Mouse (Mus musculus) ES-CJ7 (cell line): ENCODE results near the gene Gm21885.
"Not testable (repeated sequence)": the region's sequence is repeated elsewhere in the genome, so short reads cannot be mapped to it uniquely, and the experiment has no call there.

Experiments used
- DNase-seq: peaks from one replicate; pipeline ENCODE4 v3.0.0; 2011; ENCODE audit warnings: low read depth, low spot score

Gm21885 gene

DNA sequence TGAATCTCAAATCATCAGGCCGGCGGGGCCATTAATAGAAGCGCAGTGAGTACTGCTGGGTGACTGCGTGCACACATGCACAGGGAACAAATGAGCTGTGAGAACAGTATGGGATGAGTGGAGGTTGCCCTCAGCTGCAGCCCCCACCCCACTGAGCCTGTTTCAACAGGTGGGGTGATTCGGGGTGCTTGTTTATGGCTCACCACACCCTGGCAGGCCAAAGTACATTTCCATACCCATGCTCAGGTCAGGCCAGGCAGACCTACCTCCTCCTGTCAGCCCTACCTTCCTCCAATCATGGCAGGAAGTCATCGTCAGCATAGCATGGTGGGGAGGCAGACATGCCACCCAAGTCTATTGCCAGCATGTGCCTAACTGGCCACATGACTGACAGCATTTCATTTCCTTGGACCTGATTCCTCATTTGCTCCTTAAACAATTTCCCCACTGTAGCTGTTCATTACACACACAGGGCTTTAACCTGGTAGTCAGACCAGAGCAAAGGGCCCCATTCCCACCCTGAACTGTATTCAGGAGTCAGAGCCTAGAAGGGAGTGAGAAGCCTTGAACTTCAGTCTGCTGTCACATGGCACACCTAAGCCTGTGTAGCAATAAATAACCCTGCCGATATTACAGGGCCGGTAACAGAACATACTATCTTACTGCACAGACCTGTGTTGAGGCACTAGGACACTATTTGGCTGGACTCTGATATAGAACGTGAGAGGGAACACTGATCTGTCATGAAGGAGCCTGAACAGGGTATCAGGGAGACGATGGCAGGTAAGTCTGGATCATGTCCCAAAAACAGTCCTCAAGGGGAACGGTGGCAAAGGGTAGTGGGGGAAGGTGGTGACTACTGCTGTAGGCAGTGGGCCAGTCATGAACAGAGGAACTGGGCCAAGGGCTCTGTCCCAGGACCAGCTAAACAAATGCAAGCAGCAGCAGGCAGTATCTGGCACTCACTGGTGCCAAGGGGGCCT, at the start of gene Gm21885:
TSS of gene Gm21885 (plus strand) at position 675 of the 983 bp plus-strand sequence.
- no peak for DNase-seq

- DNase-seq: no peak
Observed at GRCm38 (mm10) chr11:94233405-94233804, 48.3 kb upstream of the Gm21885 start.

- DNase-seq: no peak
Observed at GRCm38 (mm10) chr11:94234380-94234779, 47.3 kb upstream of the Gm21885 start.

DNA sequence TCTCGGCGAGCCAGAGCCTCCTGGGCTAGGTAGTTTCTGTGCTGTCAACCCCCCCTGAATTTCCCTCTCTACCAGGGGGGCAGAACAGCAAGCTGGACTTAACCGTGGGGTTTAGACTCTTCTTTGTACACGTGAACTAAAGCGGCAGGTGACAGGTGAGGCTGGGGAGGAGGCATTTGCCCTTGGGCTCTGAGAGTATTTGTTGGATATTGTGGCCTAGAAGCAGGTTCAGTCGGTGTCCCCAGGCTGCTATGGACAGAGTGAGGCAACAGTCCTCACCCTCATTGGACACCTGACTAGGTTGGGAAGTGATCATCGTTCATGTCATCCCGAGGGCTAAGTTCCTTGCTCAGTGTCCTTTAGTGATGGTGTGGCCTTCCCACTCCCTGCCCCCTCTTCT, 46.8 kb upstream of the Gm21885 start:
- no peak for DNase-seq

DNA sequence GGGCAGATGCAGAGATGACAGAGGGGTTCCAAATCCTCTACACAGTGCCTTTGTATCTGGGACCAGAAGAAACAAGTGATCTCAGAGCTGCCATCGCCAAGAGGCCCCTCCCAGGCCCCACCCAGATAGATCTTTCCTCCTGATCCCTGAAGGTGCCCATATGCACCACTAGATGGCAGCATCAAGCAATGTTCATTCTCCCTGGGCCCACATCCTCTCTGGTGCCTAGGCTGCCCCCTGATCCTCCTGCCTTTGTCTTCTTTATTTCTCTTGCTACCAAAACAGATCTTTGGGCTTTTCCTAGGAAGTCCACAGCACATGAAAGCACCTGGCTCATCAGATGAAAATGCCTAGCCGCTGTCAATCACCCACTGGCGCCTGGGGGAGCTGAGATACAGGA, 45.6 kb upstream of the Gm21885 start:
- peak; percentile 86 for DNase-seq

- DNase-seq: no peak
Observed at GRCm38 (mm10) chr11:94238786-94239185, 42.9 kb upstream of the Gm21885 start.

GRCm38 (mm10) chr11:94239706-94240105, 42.0 kb upstream of the Gm21885 start:
- DNase-seq: no peak

DNA sequence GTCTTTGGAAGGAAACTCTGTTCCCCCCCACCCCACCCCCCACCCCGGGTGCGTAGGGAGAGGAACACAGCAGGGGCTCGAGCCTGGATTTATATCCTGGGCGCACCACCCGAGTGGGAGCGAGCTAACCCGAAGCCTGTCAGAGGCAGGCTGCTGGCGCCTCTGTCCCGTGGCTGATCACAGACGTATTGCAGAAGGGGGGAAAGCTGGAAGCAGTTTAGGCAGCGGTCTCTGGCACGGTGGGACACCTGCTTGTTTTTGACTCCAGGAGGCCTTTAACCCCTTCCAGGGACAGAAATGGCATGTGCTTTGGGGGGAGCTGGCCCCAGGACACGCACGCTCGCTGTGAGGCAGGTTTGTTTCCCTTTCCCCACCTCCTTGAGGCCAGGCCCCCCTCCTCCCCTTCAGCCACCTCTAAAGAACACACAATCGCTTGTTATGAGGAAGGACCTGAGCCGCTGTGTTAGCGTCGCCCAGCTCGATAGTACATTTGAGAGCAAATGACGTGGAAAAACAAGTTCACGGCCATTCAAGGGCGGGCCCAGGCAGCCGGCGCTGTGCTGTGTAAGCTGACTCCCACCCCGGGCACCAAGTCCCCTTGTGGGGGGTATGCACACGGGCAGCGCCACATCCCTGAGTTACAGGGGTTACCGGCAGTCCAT, 38.8 kb upstream of the Gm21885 start:
- peak; percentile 23 for DNase-seq

DNA sequence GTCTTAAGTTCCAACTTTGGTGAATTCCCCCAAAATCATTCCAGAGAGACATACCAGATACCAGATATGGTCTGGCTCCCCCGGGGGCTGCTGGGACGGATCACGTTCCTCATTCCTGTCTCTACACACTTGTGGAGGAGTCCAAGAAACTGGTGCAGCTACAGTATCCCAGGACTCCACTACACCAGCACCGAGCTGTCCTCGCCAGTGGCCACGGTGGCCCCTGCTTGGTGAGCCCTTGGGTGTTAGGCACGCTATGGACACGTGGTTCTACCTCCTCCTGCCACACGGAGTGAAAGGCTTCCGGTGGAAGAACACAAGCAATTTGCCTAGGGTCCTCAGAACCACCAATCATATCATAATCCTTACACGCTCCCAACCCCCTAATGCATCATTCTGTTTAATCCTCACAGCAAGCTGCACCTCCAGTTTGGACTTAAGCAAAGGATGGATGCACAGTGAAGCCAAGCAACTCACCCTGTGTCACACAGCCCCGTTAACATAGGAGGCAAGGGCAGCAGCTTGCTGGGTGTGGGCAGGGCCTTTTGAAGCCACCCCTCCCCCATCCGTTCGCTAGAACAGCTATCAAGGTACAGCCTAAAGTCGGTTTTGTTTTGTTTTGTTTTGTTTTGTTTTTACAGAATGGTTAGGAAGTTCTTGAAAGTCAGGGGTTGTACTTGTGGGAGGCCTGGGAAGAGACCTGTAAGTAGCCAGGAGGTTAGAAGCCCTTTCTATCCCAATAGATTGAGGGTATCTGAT, 38.1 kb upstream of the Gm21885 start:
- DNase-seq: peak; percentile 38

DNA sequence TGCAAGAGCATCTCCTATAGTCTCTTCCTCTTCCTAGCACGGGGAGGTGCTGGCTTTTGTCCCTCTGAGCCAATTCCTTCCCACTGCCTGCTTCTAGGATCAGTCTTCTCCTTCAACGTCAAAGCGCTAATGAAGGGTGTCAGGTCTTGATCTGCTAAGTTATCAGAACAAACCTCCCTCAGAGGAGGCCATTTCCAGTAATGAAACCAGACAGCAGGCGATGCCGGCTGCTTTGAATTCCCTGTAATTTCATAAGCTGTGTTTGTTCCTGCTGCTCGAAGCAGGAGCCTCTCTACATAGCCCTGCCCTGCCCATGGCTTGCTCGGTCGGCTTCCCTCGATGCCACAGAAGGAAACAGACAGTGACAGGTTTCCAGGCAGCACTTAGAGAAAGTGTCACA, 37.3 kb upstream of the Gm21885 start:
- DNase-seq: no peak

- no peak for DNase-seq
Observed at GRCm38 (mm10) chr11:94245955-94246788, 35.5 kb upstream of the Gm21885 start, which contains the start of gene Wfikkn2. TSS of gene Wfikkn2 (minus strand) at chr11:94246005.

- no peak for DNase-seq
Observed at GRCm38 (mm10) chr11:94246789-94247061, 34.9 kb upstream of the Gm21885 start.

- no peak for DNase-seq
Observed at GRCm38 (mm10) chr11:94253156-94253555, 28.5 kb upstream of the Gm21885 start.

DNA sequence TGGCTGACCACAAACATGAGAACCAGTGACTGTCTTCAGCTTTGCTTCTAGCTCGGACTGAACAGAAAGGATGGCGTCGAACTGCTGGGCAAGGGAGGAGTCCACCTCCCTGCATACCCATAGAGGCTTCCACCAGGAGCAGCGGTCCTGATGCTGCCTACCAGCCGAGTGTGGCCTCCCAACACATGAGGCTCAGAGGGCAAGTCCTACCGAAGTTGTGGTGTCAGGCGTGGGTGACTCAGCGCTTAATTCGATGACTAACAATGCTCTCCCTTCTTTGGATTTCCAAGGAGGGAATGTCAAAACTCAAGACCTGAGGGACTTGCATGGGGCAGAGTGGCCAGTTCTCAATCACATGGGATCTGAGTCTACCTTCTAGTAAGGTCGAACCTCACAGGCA, 28.0 kb upstream of the Gm21885 start:
- DNase-seq: no peak

- no peak for DNase-seq
Observed at GRCm38 (mm10) chr11:94255733-94256132, 25.9 kb upstream of the Gm21885 start.

DNA sequence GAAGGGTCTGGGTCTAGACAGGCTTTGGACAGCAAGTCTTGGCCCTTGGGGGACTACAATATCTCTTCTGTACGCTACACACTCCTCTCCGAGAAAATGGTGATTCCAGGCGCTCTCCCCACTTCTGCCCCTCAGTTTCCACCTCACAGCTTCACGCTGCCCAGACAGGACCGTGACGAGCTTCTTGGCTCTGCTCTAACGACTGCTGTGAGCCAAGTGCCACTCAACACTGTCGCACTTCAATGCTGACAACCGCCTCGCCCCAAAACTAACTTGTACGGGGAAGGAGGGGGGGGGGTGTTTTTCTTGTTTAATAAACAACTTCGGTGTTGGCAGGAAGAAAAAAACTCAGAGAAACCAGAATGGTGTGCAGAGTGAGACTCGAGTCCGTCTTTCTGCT, 23.7 kb upstream of the Gm21885 start:
- no peak for DNase-seq

- DNase-seq: no peak
Observed at GRCm38 (mm10) chr11:94259814-94260213, 21.9 kb upstream of the Gm21885 start.

DNA sequence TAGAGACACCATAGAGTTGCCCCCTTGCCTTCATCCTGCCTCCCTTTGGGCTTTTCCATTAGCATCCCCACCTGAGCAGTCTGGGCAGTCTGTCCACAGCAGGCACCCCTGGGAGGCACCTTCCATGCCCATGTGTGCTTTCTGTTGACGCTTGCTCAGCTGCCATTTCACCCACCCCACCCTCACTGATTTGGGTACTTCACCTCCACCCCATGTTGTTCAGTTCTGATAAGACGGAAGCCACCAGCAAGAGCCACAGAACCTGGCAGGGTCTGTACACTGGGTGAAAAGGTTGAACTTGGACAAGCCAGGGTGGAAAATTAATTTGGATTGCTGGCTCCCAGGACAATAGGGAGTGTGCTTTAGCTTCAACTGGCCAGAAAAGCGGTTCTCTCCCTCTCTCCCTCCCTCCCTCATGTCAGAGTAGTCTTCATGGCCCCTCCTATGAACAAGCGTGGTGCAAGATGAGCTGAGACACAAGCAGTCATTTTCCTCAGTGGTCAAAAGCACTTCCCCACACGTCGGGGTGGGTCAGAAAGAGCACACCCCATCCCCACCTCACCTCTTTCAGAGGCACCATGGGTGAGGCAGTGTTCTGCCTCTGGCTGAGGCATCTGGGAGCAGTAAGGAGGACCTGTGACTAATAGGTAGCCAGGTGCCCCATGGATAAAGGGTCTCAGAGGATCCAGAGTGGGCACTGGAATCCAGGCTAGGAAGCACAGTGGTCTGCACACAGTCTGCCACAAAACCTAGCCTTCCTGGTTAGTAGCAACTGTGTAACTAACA, 19.9 kb upstream of the Gm21885 start:
- DNase-seq: no peak

DNA sequence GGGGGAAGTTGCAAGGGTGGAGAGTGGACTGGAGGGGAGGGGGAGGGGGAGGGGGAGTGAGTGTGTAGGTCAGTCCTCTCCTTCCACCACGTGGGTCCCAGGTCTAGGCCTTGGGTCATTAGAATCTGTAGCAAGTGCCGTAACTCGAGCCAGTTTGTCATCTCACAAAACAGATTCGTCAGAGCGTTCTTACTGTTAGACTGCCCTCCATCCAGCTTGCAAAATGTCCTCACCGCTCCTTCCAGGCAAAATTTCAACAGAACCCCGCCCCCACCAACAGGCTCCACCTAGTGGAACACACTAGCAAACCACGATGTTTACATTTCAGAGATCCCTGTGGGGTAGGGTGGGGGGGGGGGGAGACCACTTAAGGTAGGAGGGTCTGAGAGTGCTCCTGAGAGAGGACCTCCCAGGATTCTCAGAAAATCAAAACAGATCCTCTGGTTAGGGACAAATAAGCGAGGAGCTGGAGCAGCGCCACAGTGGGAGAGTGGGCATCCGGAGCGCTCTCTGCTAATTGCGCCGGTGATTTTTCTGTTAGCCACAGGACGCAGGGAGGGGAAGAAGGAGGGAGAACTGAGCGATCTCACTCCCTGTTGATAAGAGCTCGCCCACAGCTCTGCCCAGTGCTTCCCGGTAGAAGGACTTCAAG, 16.4 kb upstream of the Gm21885 start:
- peak; percentile 72 for DNase-seq

DNA sequence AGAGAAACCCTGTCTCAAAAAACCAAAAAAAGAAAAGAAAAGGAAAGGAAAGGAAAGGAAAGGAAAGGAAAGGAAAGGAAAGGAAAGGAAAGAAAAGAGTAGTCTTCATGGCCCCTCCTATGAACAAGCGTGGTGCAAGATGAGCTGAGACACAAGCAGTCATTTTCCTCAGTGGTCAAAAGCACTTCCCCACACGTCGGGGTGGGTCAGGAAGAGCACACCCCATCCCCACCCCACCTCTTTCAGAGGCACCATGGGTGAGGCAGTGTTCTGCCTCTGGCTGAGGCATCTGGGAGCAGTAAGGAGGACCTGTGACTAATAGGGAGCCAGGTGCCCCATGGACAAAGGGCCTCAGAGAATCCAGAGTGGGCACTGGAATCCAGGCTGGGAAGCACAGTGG, 15.5 kb upstream of the Gm21885 start:
- DNase-seq: not testable (repeated sequence)
